17 mouse cellular contexts compared by ENCODE assay signal in genomic region chr10:62236165-62236564, GRCm38 (mm10). TPM values are rescaled to one million over a fixed set of nuclear protein-coding genes. Genes with fewer than 3 reads are reported as not detected.
"Had no signal": no experiment of that assay in that cellular context is flagged by ENCODE, and none has a peak within 500 bp of the region (broad histone marks: within the 10 kb centered on the region; RNA-seq: fewer than 3 reads in every experiment).

No protein-coding gene starts in this region.

- H3K36me3 ChIP-seq: limb, embryonic 15.5 days; midbrain, embryonic 13.5 days; neural tube, embryonic 15.5 days had no signal

- H3K4me3 ChIP-seq: limb, embryonic 15.5 days; midbrain, embryonic 13.5 days; neural tube, embryonic 15.5 days had no signal

- DNase-seq: kidney, adult 11 months; kidney, adult 9 months; kidney, postnatal 36 days; lung, adult 2 months; lung, postnatal 36 days; right cerebral cortex, adult 18-20 months; right cerebral cortex, postnatal 25 days; thymus, postnatal 4 days had no signal

- H3K4me1 ChIP-seq: midbrain, embryonic 13.5 days had no signal

- H3K9me3 ChIP-seq: limb, embryonic 15.5 days; midbrain, embryonic 13.5 days; neural tube, embryonic 15.5 days had no signal

- H3K4me2 ChIP-seq: limb, embryonic 15.5 days; midbrain, embryonic 13.5 days; neural tube, embryonic 15.5 days had no signal

- H3K27ac ChIP-seq: kidney, postnatal 0 days; limb, embryonic 15.5 days; midbrain, embryonic 13.5 days; neural tube, embryonic 15.5 days had no signal

- ATAC-seq: lung, postnatal 0 days; midbrain, embryonic 13.5 days had no signal

- H3K9ac ChIP-seq: limb, embryonic 15.5 days; midbrain, embryonic 13.5 days; neural tube, embryonic 15.5 days had no signal

- H3K27me3 ChIP-seq: limb, embryonic 15.5 days had no signal

RNA-seq across cellular contexts. Expression of gene Tacr2, which starts 16.1 kb away (rescaled TPM):
- total RNA-seq: megakaryocyte progenitor cell, adult 5-6 weeks; midbrain, postnatal 0 days had no signal
- polyA plus RNA-seq: kidney, postnatal 0 days; limb, embryonic 11.5 days; limb, embryonic 15.5 days; midbrain, embryonic 13.5 days; neural tube, embryonic 11.5 days had no signal
